Mouse (Mus musculus) heart, adult 2 months (tissue): Measurements from ENCODE around the gene Cyp27a1.
A peak's percentile ranks its signal among the peaks of the same experiment; 100 is the strongest.

Experiments used
- CTCF ChIP-seq: fragments of 200-600 bp; IDR thresholded peaks from 2 replicates; pipeline ENCODE4 v1.8.1; 2022; ENCODE audit warnings: antibody characterized with exemption, mild to moderate bottlenecking, moderate library complexity
- EP300 ChIP-seq: fragments of 200-500 bp; IDR thresholded peaks from 2 replicates; pipeline ENCODE4 v1.6.1; 2011; ENCODE audit warnings: low read depth, low read length, control low read depth; ENCODE audit not compliant: insufficient read depth
- POLR2A ChIP-seq: fragments of 200-500 bp; IDR thresholded peaks from 2 replicates; pipeline ENCODE4 v1.6.1; 2011; ENCODE audit warnings: mild to moderate bottlenecking, low read depth, low read length, control low read depth; ENCODE audit not compliant: insufficient read depth

DNA sequence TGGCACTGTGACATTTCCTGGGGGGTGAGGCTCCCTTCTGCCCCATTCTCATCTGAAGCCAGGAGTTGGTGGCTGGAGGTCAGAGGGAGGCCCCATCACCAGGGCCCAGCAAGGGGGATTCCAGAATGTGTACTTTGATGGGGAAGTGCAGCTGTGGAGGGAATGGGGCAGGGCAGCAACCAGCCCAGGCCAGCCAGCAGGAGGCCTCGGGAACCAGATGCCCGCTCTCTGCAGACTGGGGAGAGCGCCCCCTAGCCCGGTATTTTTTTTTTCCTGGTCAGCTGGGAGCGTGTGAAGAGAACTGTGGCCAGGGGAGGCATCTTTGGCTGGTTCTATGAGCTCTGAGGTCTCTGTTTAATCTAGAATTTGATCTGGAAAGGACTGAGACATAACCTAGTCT is 62.4 kb downstream of the Cyp27a1 start:
- TF ChIP-seq CTCF = peak; percentile 38
- no peak for TF ChIP-seq POLR2A
- TF ChIP-seq EP300 = no peak
